Mouse (Mus musculus) ES-E14 (cell line): Measurements from ENCODE around the gene Cdk5rap1. TPM values are rescaled to one million over a fixed set of nuclear protein-coding genes. Genes with fewer than 3 reads are reported as not detected.

Experiments
- DNase-seq: peaks from one replicate; pipeline ENCODE4 v3.0.0-alpha.2; 2013; ENCODE audit warnings: low read depth, low spot score
- H3K27ac ChIP-seq: 2 replicates; pipeline ENCODE4 v1.5.1; 2012; ENCODE audit warnings: low read depth, mild to moderate bottlenecking, low read length, moderate library complexity, mixed read lengths; ENCODE audit not compliant: poor library complexity, insufficient read depth, severe bottlenecking
- H3K36me3 ChIP-seq: 2 replicates; pipeline ENCODE4 v1.6.1; 2012; ENCODE audit warnings: mild to moderate bottlenecking, low read length, moderate library complexity, mixed read lengths; ENCODE audit not compliant: control insufficient read depth, poor library complexity, insufficient read depth, severe bottlenecking
- H3K4me1 ChIP-seq, 2 experiments: fragments of 150-350 bp in 1 of 2; sonication (generic) in 1 of 2; 2 replicates each; pipeline ENCODE4 v1.6.1; 2012; ENCODE audit warnings: low read length in 2 of 2, mild to moderate bottlenecking in 1 of 2, mixed read lengths in 1 of 2; ENCODE audit not compliant: control insufficient read depth in 2 of 2, insufficient read depth in 2 of 2, poor library complexity in 1 of 2
- H3K4me3 ChIP-seq, 2 experiments: fragments of 150-350 bp in 1 of 2; sonication (generic) in 1 of 2; 2 replicates each; pipeline ENCODE4 v1.5.1; 2012; ENCODE audit warnings: low read length in 2 of 2, low read depth in 1 of 2, mild to moderate bottlenecking in 1 of 2, mixed read lengths in 1 of 2; ENCODE audit not compliant: insufficient read depth in 1 of 2, poor library complexity in 1 of 2, severe bottlenecking in 1 of 2
- H3K9ac ChIP-seq: 2 replicates; pipeline ENCODE4 v1.6.1; 2012; ENCODE audit warnings: low read depth, mild to moderate bottlenecking, low read length, mixed read lengths; ENCODE audit not compliant: poor library complexity, insufficient read depth, severe bottlenecking
- H3K9me3 ChIP-seq: fragments of 150-350 bp; sonication (generic); 2 replicates; pipeline ENCODE4 v1.6.1; 2012; ENCODE audit warnings: low read depth, mild to moderate bottlenecking, low read length; ENCODE audit not compliant: control insufficient read depth, insufficient read depth
- CHD2 ChIP-seq: IDR thresholded peaks from 2 replicates; pipeline ENCODE4 v1.6.1; 2014; ENCODE audit warnings: mild to moderate bottlenecking, low read depth, low read length, inconsistent platforms
- HCFC1 ChIP-seq: IDR thresholded peaks from 2 replicates; pipeline ENCODE4 v1.6.1; 2012; ENCODE audit warnings: low read length, inconsistent platforms, borderline replicate concordance; ENCODE audit not compliant: insufficient read depth
- MAFK ChIP-seq: IDR thresholded peaks from 2 replicates; pipeline ENCODE4 v1.6.1; 2014; ENCODE audit warnings: mild to moderate bottlenecking, low read depth, low read length, inconsistent platforms; ENCODE audit not compliant: insufficient read depth
- ZC3H11A ChIP-seq: IDR thresholded peaks from 2 replicates; pipeline ENCODE4 v1.6.1; 2012; ENCODE audit warnings: low read depth, mild to moderate bottlenecking, inconsistent platforms, low read length, borderline replicate concordance
- ZNF384 ChIP-seq: IDR thresholded peaks from 2 replicates; pipeline ENCODE4 v1.6.1; 2012; ENCODE audit warnings: low read depth, low read length, inconsistent platforms
- in situ Hi-C, 2 experiments: fragments of 600-800 bp; cut with MboI; formaldehyde crosslinking; loops; one replicate each; pipeline ENCODE4 v1.15.1; 2025; ENCODE audit warnings: low sequenced_read_pairs in 2 of 2, inconsistent platforms in 1 of 2; ENCODE audit not compliant: unreplicated experiment in 2 of 2
- total RNA-seq: library from RNA; depleted of rRNA; stranded (reverse); fragments of 300-350 nt; gene quantifications from 2 replicates; pipeline ENCODE4 v1.2.3, GENCODE M21; 2012

The Cdk5rap1 gene
- total RNA-seq, 1 experiment, result 30.0 TPM

DNA sequence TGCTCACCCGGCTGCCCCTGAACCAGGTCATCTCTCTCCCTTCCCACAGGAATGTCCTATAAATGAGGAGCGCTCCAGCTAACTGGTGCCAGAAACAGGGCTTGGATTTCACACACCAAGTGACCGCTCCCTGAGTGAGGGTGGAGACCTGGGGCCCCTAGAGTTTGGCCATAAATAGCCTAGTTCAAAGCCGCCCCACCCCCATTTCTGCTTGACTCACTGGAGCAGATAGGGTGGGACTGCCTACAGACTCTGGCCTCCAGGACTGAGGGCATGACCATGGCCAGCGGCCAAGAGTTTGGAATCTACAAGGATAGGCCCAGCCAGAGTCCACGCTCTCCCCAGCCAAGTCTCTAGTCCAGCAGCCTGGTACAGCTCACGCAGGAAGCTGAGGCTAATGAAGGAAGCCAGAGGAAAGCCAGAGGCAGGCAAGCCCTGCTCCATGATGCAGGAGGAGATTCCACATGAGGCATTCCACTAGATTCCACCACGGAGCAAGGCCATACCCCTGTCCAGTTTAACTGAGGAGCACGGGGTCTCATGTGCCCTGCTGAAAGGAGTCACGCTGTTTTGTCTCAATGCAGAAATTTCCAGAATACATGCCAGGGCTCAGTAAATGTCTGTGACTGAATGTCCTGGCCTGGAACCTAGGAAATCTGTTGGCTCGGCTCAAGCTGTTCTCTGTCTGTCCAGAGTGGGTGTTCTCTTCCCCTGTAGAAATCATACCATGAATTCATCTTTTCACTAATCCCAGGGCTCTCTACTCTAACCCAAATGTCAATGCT, 17.6 kb upstream of the Cdk5rap1 start:
- in situ Hi-C loops, result no loop called here
- H3K9me3 ChIP-seq, result no peaks in the 10 kb centered on the region
- TF ChIP-seq ZNF384, result no peak
- TF ChIP-seq HCFC1, result no peak
- no peak for TF ChIP-seq MAFK
- TF ChIP-seq ZC3H11A, result no peak
- TF ChIP-seq CHD2, result no peak
- H3K27ac ChIP-seq, result no peak overlapping the region
- no peak for DNase-seq
- H3K4me1 ChIP-seq, result peaks cover 2 to 7% of the 10 kb centered on the region in 2 experiments; a peak in 3 of 4 replicates
- H3K4me3 ChIP-seq, result no peak overlapping the region
- 0 out of 2 replicates have a peak, but pooled peaks cover 2% of the 10 kb centered on the region for H3K36me3 ChIP-seq
- H3K9ac ChIP-seq, result no peak overlapping the region

GRCm38 (mm10) chr2:154379103-154379502, 6.3 kb upstream of the Cdk5rap1 start:
- peak overlapping the region; percentile 35; the same call in 1 of the 2 replicates for H3K27ac ChIP-seq
- H3K4me3 ChIP-seq, result no peak overlapping the region
- in situ Hi-C loops, result no loop called here
- no peaks in the 10 kb centered on the region for H3K9me3 ChIP-seq
- peaks cover 4 to 11% of the 10 kb centered on the region in 2 experiments; a peak in 2 of 4 replicates for H3K4me1 ChIP-seq
- peak overlapping the region; percentile 24; the same call in 1 of the 2 replicates for H3K9ac ChIP-seq
- peaks cover 4% of the 10 kb centered on the region; the same call in 1 of the 2 replicates for H3K36me3 ChIP-seq
- no peak for DNase-seq
- TF ChIP-seq ZNF384, result no peak
- no peak for TF ChIP-seq HCFC1
- TF ChIP-seq MAFK, result peak; percentile 42; the same call in 1 of the 2 replicates

DNA sequence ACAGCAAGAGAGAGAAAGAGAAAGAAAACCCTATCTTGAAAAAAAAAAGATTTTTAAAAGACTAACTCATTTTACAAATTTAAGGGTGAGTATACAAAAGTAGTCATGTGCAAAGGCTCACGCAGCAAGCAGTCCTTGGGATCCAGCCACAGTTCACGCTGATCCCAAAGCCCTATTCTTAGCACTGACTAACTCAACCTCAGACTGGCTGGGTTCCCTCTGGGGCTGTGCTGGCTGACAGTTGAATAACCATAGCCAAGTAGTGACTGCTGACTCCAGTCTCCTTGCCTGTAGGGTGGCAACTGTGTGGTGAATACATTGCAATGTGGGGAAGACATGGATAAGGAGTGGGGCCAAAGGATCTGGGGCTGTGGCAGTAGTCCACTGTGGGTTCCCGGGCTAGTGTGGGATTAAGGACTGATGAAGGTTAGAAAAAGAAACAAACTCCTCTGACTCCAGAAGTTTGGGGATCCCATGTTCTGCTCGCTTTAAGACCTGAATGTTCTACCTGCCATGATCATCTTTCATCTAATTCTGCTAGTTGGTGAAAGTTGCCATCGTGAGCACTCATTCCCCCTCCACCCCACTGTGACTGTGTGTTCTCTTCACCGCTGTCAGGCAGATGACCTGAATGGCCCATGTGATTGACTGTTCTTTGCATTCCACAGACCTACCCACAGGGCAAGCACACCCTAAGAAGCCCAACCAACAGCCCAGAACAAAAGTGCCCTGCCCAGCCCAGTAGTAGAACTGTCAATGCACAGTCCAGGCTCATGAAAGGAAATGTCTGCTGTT, 2.2 kb upstream of the Cdk5rap1 start:
- Histone ChIP-seq H3K9ac (no peak overlapping the region), H3K9me3 (no peaks in the 10 kb centered on the region), H3K27ac (no peak overlapping the region), H3K4me1 (peaks cover 4 to 18% of the 10 kb centered on the region in 2 experiments; a peak in 2 of 4 replicates), H3K4me3 (no peak overlapping the region), H3K36me3 (peaks cover 5% of the 10 kb centered on the region; the same call in 1 of the 2 replicates)
- TF ChIP-seq CHD2, result no peak
- no peak for TF ChIP-seq MAFK
- TF ChIP-seq ZNF384, result no peak
- TF ChIP-seq HCFC1, result no peak
- TF ChIP-seq ZC3H11A, result no peak
- no peak for DNase-seq
- in situ Hi-C loops, result no loop called here

DNA sequence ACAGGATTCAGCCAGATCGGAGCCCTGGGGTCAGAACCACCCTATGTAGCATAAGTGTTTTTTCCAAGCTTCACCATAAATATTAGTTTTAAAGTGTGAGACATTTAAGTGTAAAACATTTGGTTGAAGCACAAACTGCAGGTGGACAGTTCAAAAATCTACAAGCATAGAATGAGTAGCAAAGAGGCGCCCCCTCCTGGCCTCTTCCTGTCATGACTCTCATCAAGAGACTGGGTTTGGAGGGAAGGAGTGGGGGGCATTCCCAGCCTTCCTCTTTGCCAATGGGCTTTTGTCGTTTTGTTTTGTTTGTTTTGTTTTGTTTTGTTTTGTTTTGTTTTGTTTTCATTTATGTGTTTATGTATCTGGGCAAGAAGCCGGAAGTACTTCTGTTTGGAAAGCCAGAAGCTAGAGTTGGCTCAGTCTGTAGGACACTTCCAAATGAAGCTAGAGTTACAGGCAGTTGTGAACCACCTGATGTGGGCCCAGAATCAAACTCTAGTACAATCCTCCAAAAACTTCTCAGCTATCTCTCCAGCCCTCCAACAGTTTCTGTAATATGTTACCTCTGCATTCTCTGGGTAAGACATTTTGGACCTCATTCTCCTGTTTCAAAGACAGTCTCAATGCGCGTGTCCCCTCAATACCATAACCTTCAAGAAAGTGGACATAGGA, 1.3 kb upstream of the Cdk5rap1 start:
- in situ Hi-C loops, result no loop called here
- peaks cover 2 to 14% of the 10 kb centered on the region in 2 experiments; a peak in 2 of 4 replicates for H3K4me1 ChIP-seq
- TF ChIP-seq ZNF384 (no peak), ZC3H11A (peak; percentile 27; the same call in 1 of the 2 replicates)
- H3K36me3 ChIP-seq, result peaks cover 6% of the 10 kb centered on the region; the same call in 1 of the 2 replicates
- H3K9me3 ChIP-seq, result no peaks in the 10 kb centered on the region
- no peak overlapping the region for H3K27ac ChIP-seq
- peak; percentile 72 for DNase-seq
- H3K9ac ChIP-seq, result no peak overlapping the region
- no peak overlapping the region for H3K4me3 ChIP-seq
